Mouse (Mus musculus): ENCODE measurements around the gene Gon4l. TPM values are rescaled to one million over a fixed set of nuclear protein-coding genes. Genes with fewer than 3 reads are reported as not detected.
"Not testable (repeated sequence)": the region's sequence is repeated elsewhere in the genome, so short reads cannot be mapped to it uniquely, and the experiment has no call there.

Gene Gon4l
- total RNA-seq (2021), result 10 to 100 TPM; 47.9 to 52.2 TPM
- long read RNA-seq, partial matches to known transcripts, result 7 of 14 reads
- long read RNA-seq, other reads (novel, unspliced or antisense), result 7 of 14 reads

DNA sequence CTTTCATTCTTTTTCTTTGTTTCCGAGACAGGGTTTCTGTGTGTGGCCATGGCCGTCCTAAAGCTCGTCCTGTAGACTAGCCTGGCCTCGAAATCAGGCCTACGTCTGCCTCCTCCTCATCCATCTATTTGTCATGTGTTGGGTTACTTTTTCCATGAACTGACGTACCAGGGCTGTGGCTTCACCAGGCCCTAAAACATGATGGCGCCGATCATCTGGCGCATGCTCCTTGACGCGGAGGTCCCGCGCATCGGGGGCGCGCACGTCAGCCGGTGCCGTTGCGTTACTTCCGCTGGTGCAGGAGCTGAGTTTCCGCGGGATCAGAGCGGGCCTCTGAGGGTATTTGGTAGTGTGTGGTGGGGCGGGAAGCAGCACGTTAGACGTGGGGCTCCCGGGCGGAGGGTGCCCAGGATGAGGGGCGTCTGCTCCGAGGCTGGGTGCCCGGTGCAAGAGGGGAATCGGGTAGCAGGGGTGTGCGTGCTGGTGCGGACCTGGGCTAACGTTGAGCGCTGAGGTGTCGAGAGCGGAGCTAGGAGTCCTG lies at the start of gene Gon4l:
Gene Gon4l (plus strand): TSS at position 281 of the 541 bp plus-strand sequence.
- DNase-seq (ENCODE audit: low spot score in 2 of 2), result peak; percentile 23 to 44

DNA sequence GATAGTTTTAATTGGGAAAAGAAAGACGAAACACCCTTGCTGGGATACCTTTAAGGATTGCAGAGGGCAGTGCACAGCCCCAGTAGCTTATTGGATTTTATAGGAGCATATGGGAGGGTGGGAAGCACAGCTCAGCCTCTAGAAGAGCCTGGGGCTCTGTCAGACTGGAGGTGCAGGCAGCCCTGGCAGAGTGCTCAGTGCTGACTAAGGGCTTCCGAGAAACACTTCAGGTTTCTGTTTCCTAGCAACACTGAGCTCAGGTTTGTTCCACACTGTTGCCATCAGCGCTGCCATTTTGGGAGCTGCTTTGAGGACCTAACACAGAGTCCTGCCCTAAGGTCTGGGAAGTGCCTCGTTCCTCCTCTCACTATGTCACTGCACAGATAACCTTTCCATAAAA lies 48.7 kb upstream of the Gon4l start:
- not testable (repeated sequence) for DNase-seq (ENCODE audit: low spot score in 2 of 2)

DNA sequence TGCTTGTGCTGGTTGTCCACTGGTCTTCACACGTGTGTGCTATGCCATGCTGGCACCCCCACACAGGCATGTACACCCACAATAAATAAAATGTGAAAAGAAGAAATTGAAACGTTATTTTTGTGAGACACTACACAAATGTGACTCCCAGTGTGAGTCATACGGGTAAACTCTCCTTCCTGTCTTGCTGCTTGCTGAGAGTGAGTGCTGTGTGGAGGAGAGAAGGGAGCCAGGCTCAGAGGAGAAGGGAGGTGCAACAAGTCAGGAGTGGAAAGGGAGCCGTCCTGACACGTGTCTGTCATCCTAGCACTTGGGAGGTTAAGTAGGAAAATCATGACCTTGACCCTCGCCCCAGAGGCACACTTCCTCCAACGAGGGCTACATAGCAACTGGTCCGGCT lies 48.2 kb upstream of the Gon4l start:
- not testable (repeated sequence) for DNase-seq (ENCODE audit: low spot score in 2 of 2)

DNA sequence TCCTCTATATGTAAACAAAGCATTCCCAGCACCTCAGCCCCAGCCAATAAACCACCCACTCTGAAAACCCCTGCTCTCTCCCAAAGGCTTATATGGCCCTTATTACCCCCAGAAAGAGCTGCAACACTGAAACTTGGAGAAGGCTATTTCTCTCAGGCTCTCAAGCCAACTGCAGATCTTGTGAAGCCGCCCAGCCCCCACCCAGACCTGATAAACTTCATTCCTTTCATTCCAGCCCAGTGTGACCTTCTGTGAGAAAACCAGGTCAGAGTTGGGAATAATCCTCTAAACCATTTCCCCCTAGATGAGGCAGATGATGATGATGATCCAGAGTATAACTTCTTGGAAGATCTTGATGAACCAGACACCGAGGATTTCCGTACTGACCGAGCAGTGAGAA lies 47.0 kb upstream of the Gon4l start:
- DNase-seq (ENCODE audit: low spot score in 2 of 2), result not testable (repeated sequence)

DNA sequence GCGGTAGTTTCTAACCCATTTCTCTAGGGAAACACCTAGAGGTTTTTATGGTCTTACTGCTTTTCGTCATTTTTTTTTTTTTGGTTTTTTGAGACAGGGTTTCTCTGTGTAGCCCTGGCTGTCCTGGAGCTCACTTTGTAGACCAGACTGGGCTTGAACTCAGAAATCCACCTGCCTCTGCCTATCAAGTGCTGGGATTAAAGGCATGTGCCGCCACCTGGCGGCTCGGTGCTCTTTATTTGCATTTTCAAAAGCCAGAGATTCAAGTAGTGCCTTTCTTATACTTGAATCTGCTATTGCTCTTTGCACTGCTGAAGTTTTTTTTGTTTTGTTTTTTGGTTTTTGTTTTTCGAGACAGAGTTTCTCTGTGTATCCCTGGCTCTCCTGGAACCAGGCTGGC lies 37.5 kb upstream of the Gon4l start:
- not testable (repeated sequence) for DNase-seq (ENCODE audit: low spot score in 2 of 2)

DNA sequence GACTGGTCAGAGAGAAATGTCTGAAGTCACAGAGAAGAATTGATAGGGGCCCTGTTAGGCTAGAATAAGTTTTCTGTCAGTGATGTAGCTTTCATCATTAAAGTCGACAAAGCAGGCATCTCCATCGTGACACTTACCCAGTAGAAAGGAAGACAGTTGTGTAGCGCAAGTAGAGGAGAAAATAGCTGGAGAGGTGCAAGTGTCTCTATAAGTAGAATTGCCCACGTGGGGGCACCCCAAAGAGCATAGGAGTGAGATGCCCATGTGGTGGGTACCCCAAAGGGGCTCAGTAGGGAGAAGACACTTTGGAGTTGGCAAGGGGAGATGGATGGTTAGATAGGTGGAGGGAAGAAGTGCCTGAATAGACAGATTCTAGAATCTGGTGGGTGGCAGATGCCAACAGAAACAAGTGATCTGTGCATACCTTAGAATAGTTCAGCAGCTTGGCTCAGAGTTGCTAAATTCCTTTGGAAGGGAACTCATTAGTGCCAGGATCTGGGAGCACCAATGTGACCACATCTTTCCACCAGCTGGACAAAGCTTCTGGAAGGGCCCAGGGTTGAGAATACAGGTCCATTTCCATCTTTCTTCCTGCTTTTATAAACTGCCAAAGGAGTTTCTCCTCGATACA lies 31.0 kb upstream of the Gon4l start:
- DNase-seq (ENCODE audit: low spot score in 2 of 2), result no peak

DNA sequence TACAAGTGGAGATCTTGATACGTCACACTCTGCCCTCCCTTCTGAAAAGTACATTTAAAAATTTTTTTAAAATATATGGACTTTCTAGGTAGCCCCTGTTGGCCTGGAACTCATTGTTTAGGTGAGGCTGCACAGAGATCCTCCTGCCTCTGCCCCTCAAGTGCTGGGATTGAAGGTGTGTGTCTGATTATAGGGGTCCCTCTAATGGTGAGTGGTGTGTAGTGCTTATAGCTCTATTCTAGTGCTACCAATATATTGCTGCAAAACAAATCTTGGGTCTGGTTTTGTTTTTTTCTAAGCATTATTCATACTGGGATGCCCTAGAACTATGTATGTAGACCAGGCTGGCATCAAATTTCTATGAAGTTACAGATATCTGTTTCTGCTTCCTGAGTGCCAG lies 9.3 kb upstream of the Gon4l start:
- DNase-seq (ENCODE audit: low spot score in 2 of 2), result no peak

DNA sequence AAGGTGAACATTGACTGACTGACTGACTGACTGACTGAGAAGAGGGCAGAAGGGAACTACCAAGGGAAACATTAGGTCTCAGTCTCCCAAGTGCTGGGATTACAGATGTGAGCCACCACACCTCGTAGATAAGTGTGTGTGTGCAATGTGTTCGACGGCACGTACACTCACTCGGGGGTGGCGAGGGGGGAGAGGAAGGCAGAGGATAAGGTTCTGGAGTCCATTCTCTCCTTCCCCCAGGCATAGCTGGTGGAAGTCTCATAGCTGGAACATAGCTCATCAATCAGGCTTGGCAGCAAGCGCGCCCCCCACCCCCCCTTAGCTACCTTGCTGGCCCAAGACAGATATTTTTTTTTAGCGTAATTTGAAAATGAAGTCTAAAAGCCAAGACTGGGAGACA lies 7.8 kb upstream of the Gon4l start:
- no peak for DNase-seq (ENCODE audit: low spot score in 2 of 2)

DNA sequence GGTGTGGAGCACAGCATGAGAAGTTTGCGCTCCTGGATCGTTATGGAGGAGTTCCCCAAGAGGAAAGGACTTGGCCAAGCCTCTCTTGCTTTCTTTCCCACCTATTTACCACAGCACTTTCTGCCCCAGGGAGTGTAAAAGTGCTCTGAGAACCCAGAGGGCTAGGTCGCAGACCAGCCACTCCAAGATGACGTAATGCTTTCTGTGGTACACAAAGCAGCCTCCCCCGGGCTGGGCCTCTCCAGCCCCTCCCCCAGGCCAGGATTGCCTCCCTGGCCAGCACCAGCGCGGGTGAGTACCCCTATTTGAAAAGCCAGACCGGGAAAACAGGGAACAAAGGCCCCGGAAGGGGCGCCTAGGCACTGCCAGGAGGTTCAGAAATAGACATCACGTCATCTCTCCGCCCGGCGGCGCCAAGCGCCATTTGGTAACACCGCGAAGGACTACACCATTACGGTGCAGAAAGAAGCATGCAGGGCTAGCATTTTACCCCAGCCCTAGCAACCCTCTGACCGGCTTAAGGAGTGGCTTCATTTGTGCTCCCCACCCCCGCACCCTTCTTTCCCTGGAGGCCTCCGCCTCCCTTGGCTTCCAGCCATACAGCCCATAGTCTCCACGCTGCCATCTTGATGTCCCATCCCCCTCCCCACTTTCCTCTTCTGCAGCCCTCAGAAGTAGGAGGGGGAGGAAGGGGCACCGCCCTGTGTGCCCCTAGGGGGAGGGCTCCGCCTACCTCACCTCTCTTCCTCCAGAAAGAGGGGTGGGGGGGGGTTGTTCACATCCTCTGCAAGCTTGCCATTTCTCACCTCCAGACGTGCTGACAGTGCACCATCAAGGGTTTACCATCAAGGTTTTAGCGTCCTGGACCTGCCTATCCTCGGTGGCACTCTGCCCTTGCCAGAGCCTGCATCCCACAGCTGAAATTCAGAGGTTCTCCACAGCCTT lies 3.6 kb upstream of the Gon4l start:
- DNase-seq (ENCODE audit: low spot score in 2 of 2), result peak; percentile 78 to 83

DNA sequence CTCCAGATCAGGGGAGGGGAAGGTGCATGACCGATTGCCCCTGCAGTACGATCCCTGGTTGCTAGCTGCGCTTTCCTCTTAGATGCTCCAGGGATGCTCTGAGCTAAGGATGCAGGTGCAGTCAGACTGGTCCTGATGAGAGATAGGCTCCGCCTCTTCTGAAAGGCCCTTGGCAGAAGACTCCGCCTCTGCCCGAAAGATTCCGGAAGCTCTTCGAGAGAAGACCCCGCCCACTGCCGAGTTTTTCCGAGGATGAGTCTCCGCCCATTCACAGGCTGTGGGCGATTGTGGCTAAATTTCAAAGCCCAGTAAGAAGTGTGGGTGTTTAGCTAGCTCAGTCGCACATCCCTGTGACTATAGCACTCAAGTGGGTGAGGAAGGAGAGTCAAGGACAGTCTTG lies 2.6 kb upstream of the Gon4l start:
- DNase-seq (ENCODE audit: low spot score in 2 of 2), result peak; percentile 53 to 64

DNA sequence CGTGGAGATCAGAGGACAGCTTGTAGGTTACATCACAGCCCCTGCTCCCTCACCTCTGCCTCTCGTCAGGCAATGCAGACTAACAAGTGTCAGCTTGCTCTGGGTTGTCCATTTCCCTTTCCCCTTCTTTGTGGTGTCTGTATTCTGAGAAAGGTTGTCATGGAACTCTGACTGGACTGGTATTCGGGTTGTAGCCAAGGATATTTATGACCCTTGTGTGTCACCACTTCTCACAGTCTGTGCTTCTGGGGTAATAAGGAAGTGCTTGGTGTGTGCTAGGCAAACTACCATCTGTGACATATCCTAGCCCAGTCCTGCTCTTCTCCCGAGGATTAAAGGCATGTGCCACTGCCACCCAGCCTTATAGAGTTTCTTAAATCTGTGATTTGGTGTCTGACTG lies 14.1 kb downstream of the Gon4l start:
- DNase-seq (ENCODE audit: low spot score in 2 of 2), result no peak

DNA sequence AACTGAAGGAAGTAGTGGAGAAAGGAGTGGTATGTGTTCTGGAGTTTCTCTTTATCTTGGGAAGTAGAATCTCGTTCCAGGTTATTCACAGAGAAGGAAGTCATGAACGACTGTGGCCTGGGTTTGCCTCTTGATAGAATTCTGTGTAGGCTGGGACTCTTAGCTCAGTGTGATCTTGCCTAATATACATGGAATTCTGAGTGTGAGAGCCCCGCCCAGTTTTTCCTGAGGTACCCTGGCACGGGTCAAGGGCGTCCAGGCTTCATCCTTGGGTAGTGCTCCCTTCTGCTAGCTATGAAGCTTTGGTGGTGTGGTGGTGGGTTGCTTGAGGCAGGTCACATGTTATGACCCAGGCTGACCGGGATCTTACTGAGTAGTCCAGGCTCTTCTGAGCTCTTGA lies 20.8 kb downstream of the Gon4l start:
- no peak for DNase-seq (ENCODE audit: low spot score in 2 of 2)

DNA sequence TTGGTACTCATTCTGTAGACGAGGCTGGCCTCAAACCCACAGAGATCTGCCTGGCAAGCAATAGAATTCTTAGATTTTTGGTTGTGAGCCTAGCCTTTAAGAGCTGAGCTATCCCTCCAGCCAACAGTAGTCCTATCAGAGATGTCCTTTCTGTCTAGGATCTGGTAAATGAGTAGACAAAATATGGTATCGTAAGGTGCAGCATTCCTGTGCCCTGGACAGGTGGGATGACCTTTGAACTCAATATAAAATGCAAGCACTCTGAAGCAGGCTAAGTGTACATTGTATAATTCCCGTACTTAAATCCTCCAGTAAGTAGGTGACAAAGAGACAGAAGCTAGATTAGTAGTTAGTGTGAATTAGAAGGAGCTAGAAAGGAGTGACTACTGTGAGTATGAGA lies 27.1 kb downstream of the Gon4l start:
- DNase-seq (ENCODE audit: low spot score in 2 of 2), result no peak

DNA sequence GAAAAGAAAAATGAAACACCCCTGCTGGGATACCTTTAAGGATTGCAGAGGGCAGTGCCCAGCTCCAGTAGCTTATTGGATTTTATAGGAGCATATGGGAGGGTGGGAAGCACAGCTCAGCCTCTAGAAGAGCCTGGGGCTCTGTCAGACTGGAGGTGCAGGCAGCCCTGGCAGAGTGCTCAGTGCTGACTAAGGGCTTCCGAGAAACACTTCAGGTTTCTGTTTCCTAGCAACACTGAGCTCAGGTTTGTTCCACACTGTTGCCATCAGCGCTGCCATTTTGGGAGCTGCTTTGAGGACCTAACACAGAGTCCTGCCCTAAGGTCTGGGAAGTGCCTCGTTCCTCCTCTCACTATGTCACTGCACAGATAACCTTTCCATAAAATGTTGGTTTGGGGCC lies 31.7 kb downstream of the Gon4l start:
- DNase-seq (ENCODE audit: low spot score in 2 of 2), result not testable (repeated sequence)

DNA sequence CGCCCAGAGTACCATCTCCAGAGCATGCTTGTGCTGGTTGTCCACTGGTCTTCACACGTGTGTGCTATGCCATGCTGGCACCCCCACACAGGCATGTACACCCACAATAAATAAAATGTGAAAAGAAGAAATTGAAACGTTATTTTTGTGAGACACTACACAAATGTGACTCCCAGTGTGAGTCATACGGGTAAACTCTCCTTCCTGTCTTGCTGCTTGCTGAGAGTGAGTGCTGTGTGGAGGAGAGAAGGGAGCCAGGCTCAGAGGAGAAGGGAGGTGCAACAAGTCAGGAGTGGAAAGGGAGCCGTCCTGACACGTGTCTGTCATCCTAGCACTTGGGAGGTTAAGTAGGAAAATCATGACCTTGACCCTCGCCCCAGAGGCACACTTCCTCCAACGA lies 32.1 kb downstream of the Gon4l start:
- DNase-seq (ENCODE audit: low spot score in 2 of 2), result not testable (repeated sequence)

DNA sequence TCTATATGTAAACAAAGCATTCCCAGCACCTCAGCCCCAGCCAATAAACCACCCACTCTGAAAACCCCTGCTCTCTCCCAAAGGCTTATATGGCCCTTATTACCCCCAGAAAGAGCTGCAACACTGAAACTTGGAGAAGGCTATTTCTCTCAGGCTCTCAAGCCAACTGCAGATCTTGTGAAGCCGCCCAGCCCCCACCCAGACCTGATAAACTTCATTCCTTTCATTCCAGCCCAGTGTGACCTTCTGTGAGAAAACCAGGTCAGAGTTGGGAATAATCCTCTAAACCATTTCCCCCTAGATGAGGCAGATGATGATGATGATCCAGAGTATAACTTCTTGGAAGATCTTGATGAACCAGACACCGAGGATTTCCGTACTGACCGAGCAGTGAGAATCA lies 33.4 kb downstream of the Gon4l start:
- not testable (repeated sequence) for DNase-seq (ENCODE audit: low spot score in 2 of 2)

DNA sequence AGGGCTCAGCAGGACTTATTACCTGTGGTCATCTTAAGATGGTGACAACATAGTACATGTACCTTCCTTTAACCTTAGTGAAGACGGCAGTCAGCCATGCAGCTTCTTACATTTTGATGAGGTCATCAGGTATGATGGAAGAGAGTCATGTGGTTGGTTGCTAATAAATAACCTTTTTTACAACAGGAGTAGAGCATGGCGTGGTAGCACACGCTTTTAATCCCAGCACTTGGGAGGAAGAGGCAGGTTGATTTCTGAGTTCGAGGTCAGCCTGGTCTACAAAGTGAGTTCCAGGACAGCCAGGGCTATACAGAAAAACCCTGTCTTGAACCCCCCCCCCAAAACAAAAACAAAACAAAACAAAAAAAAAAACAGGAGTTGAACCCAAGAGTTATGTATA lies 47.5 kb downstream of the Gon4l start:
- DNase-seq (ENCODE audit: low spot score in 2 of 2), result not testable (repeated sequence)

DNA sequence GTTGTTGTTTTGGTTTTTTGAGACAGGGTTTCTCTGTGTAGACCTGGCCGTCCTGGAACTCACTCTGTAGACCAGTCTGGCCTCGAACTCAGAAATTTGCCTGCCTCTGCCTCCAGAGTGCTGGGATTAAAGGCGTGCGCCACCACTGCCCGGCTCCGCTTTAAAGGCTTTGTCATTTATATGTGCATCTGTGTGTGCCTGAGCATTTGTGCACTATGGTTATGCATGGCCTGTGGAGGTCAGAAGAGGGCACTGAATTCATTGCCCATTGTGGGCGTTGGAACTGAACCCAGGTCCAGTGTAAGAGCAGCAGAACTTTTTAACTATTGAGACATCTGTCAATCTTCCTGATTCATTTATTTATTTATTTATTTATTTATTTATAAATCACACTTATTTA lies 58.0 kb downstream of the Gon4l start:
- DNase-seq (ENCODE audit: low spot score in 2 of 2), result not testable (repeated sequence)

DNA sequence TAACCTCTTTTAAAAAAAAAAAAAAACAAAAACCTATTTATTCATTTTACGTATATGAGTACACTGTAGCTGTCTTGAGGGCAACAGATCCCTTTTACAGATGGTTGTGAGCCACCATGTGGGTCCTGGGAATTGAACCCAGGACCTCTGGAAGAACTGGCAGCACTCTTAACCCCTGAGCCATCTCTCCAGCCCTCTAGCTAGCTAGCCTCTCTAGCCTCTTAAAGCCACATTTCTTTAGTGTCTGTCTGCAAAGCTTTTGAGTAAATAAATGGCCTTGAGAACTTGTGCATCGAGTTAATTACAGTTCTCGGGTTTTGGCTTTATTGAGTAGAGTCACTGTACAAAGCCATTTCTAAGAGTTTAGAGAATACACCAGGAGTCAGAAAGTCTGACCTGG lies 69.8 kb downstream of the Gon4l start:
- DNase-seq (ENCODE audit: low spot score in 2 of 2), result no peak

DNA sequence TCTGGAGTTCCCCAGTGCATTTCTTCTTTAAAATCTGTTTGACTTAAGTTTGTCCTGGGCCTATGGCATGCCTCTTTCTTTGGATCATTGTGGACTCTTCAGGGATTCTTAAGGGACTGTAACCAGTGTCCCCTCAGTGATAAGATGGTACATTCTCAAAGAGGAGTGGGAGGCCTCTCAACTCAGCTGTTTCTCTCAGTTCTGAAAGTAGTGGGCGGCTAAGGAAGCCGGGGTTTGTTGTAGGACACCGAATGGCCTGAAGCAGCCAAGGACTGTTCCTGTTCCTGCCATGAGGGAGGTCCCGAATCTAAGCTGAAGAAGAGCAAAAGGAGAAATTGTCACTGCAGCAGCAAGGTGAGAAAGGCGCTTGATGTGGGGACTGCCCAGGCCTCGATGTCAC lies 70.2 kb downstream of the Gon4l start:
- DNase-seq (ENCODE audit: low spot score in 2 of 2), result no peak

DNA sequence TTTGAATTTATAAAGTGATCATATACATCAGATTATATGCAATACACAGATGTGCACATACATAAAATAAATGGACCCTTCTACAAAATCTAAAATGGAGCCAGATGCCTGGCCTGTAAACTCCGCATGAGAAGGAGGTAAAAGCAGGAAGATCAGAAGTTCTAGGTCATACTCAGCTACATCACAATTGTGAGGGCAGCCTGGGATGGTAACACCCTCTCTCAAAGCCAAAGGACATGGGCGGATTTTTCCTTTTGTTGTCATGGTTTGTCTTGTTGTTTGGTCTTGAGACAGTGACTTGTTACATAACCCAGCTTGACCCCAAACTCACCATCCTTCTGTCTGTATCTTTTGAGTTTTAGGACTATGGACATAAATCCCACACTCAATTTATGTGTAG lies 70.7 kb downstream of the Gon4l start:
- no peak for DNase-seq (ENCODE audit: low spot score in 2 of 2)

Data from layer of hippocampus, postnatal 10 days (tissue).